Mouse (Mus musculus): Measurements from ENCODE around the gene Tas2r105. TPM values are rescaled to one million over a fixed set of nuclear protein-coding genes. Genes with fewer than 3 reads are reported as not detected.

The Tas2r105 gene
- polyA plus RNA-seq (2015; fragmentation: Nextera tagmentation; extraction: Ambion mirVana), result not detected in 2 replicates

- Histone ChIP-seq H3K9me3 (replicated peaks) (peaks cover 13% of the 10 kb centered on the region; the same call in 1 of the 2 replicates), H3K9ac (no peak within 1 kb of the TSS), H3K36me3 (ENCODE audit: poor library complexity, severe bottlenecking) (no peaks in the 10 kb centered on the region), H3K4me1 (no peaks in the 10 kb centered on the region), H3K27me3 (no peaks in the 10 kb centered on the region), H3K27ac (no peak within 1 kb of the TSS), H3K4me3 (no peak within 1 kb of the TSS), H3K4me2 (no peak within 1 kb of the TSS)
- ATAC-seq, result no peak
- 94% methylated on average over 1 of the region's 1 CpGs for WGBS
Observed at GRCm38 (mm10) chr6:131687395-131687794, at the start of gene Tas2r105. Tas2r105 (minus strand) TSS chr6:131687495.

GRCm38 (mm10) chr6:131712803-131713202 lies 25.5 kb upstream of the Tas2r105 start:
- H3K27ac ChIP-seq, result no peak overlapping the region
- no peak overlapping the region for H3K4me2 ChIP-seq
- WGBS, result 50% methylated on average over 7 of the region's 7 CpGs
- H3K27me3 ChIP-seq, result no peaks in the 10 kb centered on the region
- no peaks in the 10 kb centered on the region for H3K36me3 ChIP-seq (ENCODE audit: poor library complexity, severe bottlenecking)
- no peak overlapping the region for H3K9ac ChIP-seq
- ATAC-seq, result no peak
- H3K4me3 ChIP-seq, result no peak overlapping the region
- no peaks in the 10 kb centered on the region for H3K4me1 ChIP-seq
- peaks cover 14% of the 10 kb centered on the region for H3K9me3 ChIP-seq (replicated peaks)

GRCm38 (mm10) chr6:131689963-131690362 lies 2.7 kb upstream of the Tas2r105 start, which contains the start of gene Tas2r114:
Tas2r114 (minus strand) TSS chr6:131690063.
- H3K4me2 ChIP-seq, result no peak within 1 kb of the TSS
- H3K27ac ChIP-seq, result no peak within 1 kb of the TSS
- no peak within 1 kb of the TSS for H3K9ac ChIP-seq
- no peak within 1 kb of the TSS for H3K4me3 ChIP-seq
- no peaks in the 10 kb centered on the region for H3K4me1 ChIP-seq
- no peaks in the 10 kb centered on the region for H3K27me3 ChIP-seq
- ATAC-seq, result no peak
- no peaks in the 10 kb centered on the region for H3K36me3 ChIP-seq (ENCODE audit: poor library complexity, severe bottlenecking)
- peaks cover 17% of the 10 kb centered on the region for H3K9me3 ChIP-seq (replicated peaks)

GRCm38 (mm10) chr6:131685644-131686043 lies 1.7 kb downstream of the Tas2r105 start, which contains the start of gene Tas2r104:
Tas2r104 (minus strand) TSS chr6:131685744.
- no peaks in the 10 kb centered on the region for H3K4me1 ChIP-seq
- peaks cover 3% of the 10 kb centered on the region; the same call in 1 of the 2 replicates for H3K9me3 ChIP-seq (replicated peaks)
- 80% methylated on average over 1 of the region's 1 CpGs for WGBS
- no peaks in the 10 kb centered on the region for H3K36me3 ChIP-seq (ENCODE audit: poor library complexity, severe bottlenecking)
- no peak within 1 kb of the TSS for H3K27ac ChIP-seq
- H3K9ac ChIP-seq, result no peak within 1 kb of the TSS
- ATAC-seq, result no peak
- H3K4me2 ChIP-seq, result no peak within 1 kb of the TSS
- no peak within 1 kb of the TSS for H3K4me3 ChIP-seq
- H3K27me3 ChIP-seq, result no peaks in the 10 kb centered on the region

- no peak within 1 kb of the TSS for H3K4me3 ChIP-seq
- WGBS, result 80% methylated on average over 3 of the region's 3 CpGs
- H3K9me3 ChIP-seq (replicated peaks), result 0 out of 2 replicates have a peak, but pooled peaks cover 6% of the 10 kb centered on the region
- no peak for ATAC-seq
- no peaks in the 10 kb centered on the region for H3K27me3 ChIP-seq
- no peak within 1 kb of the TSS for H3K9ac ChIP-seq
- H3K27ac ChIP-seq, result no peak within 1 kb of the TSS
- no peak within 1 kb of the TSS for H3K4me2 ChIP-seq
- H3K36me3 ChIP-seq (ENCODE audit: poor library complexity, severe bottlenecking), result no peaks in the 10 kb centered on the region
- H3K4me1 ChIP-seq, result no peaks in the 10 kb centered on the region
Observed at GRCm38 (mm10) chr6:131678786-131679185, 8.5 kb downstream of the Tas2r105 start, which contains the start of gene Tas2r106. Tas2r106 (minus strand) TSS chr6:131678886.

GRCm38 (mm10) chr6:131660049-131660448 lies 27.2 kb downstream of the Tas2r105 start, which contains the start of gene Tas2r107:
Tas2r107 (minus strand) TSS chr6:131660149.
- no peak within 1 kb of the TSS for H3K27ac ChIP-seq
- no peak within 1 kb of the TSS for H3K4me2 ChIP-seq
- no peaks in the 10 kb centered on the region for H3K4me1 ChIP-seq
- no peak within 1 kb of the TSS for H3K4me3 ChIP-seq
- no peaks in the 10 kb centered on the region for H3K36me3 ChIP-seq (ENCODE audit: poor library complexity, severe bottlenecking)
- no peaks in the 10 kb centered on the region for H3K27me3 ChIP-seq
- H3K9me3 ChIP-seq (replicated peaks), result peaks cover 11% of the 10 kb centered on the region
- ATAC-seq, result no peak
- no peak within 1 kb of the TSS for H3K9ac ChIP-seq

Other genes with a start within 250 kb of the Tas2r105 start
- gene 5430401F13Rik, start 201.1 kb downstream of the Tas2r105 start, polyA plus RNA-seq (2015; fragmentation: Nextera tagmentation; extraction: Ambion mirVana), result not detected in 2 replicates
- gene Gm6619, start 201.1 kb downstream of the Tas2r105 start, polyA plus RNA-seq (2015; fragmentation: Nextera tagmentation; extraction: Ambion mirVana), result not detected in 2 replicates
- gene Tas2r130, start 56.6 kb downstream of the Tas2r105 start, polyA plus RNA-seq (2015; fragmentation: Nextera tagmentation; extraction: Ambion mirVana), result not detected in 2 replicates
- not detected in 2 replicates for gene Tas2r107, start 27.3 kb downstream of the Tas2r105 start, polyA plus RNA-seq (2015; fragmentation: Nextera tagmentation; extraction: Ambion mirVana)
- not detected in 2 replicates for gene Tas2r106, start 8.6 kb downstream of the Tas2r105 start, polyA plus RNA-seq (2015; fragmentation: Nextera tagmentation; extraction: Ambion mirVana)
- gene Tas2r104, start 1.8 kb downstream of the Tas2r105 start, polyA plus RNA-seq (2015; fragmentation: Nextera tagmentation; extraction: Ambion mirVana), result not detected in 2 replicates
- gene Tas2r114, start 2.6 kb upstream of the Tas2r105 start, polyA plus RNA-seq (2015; fragmentation: Nextera tagmentation; extraction: Ambion mirVana), result not detected in 2 replicates

Measured in forebrain, embryonic 13.5 days (tissue).